Mouse (Mus musculus): ENCODE measurements around the gene Pcp4l1.
"Not testable (repeated sequence)": the region's sequence is repeated elsewhere in the genome, so short reads cannot be mapped to it uniquely, and the experiment has no call there.

The Pcp4l1 gene

GRCm38 (mm10) chr1:171189046-171189445, 7.0 kb downstream of the Pcp4l1 start:
- no peak for DNase-seq (ENCODE audit: low spot score in 2 of 2)

- DNase-seq (ENCODE audit: low spot score in 2 of 2): no peak
These were observed 8.0 kb downstream of the Pcp4l1 start for GRCm38 (mm10) chr1:171187851-171188700.

- DNase-seq (ENCODE audit: low spot score in 2 of 2): no peak
These were observed 10.4 kb downstream of the Pcp4l1 start for GRCm38 (mm10) chr1:171185655-171186054.

- no peak for DNase-seq (ENCODE audit: low spot score in 2 of 2)
These were observed 11.8 kb downstream of the Pcp4l1 start for GRCm38 (mm10) chr1:171184314-171184713.

GRCm38 (mm10) chr1:171183620-171184019, 12.4 kb downstream of the Pcp4l1 start:
- no peak for DNase-seq (ENCODE audit: low spot score in 2 of 2)

GRCm38 (mm10) chr1:171183025-171183424, 13.0 kb downstream of the Pcp4l1 start:
- no peak for DNase-seq (ENCODE audit: low spot score in 2 of 2)

- no peak for DNase-seq (ENCODE audit: low spot score in 2 of 2)
These were observed 16.4 kb downstream of the Pcp4l1 start for GRCm38 (mm10) chr1:171179487-171180171.

- no peak for DNase-seq (ENCODE audit: low spot score in 2 of 2)
These were observed 23.3 kb downstream of the Pcp4l1 start for GRCm38 (mm10) chr1:171172779-171173178.

GRCm38 (mm10) chr1:171171138-171171537, 24.9 kb downstream of the Pcp4l1 start:
- DNase-seq (ENCODE audit: low spot score in 2 of 2): no peak

- no peak for DNase-seq (ENCODE audit: low spot score in 2 of 2)
These were observed 26.2 kb downstream of the Pcp4l1 start for GRCm38 (mm10) chr1:171169913-171170312.

GRCm38 (mm10) chr1:171168906-171169305, 27.2 kb downstream of the Pcp4l1 start:
- no peak for DNase-seq (ENCODE audit: low spot score in 2 of 2)

- no peak for DNase-seq (ENCODE audit: low spot score in 2 of 2)
These were observed 30.3 kb downstream of the Pcp4l1 start for GRCm38 (mm10) chr1:171165629-171166345.

- no peak for DNase-seq (ENCODE audit: low spot score in 2 of 2)
These were observed 31.8 kb downstream of the Pcp4l1 start for GRCm38 (mm10) chr1:171164258-171164657.

- DNase-seq (ENCODE audit: low spot score in 2 of 2): no peak
These were observed 33.5 kb downstream of the Pcp4l1 start for GRCm38 (mm10) chr1:171162526-171162925.

GRCm38 (mm10) chr1:171159485-171159975, 36.5 kb downstream of the Pcp4l1 start:
- no peak for DNase-seq (ENCODE audit: low spot score in 2 of 2)

- no peak for DNase-seq (ENCODE audit: low spot score in 2 of 2)
These were observed 38.1 kb downstream of the Pcp4l1 start for GRCm38 (mm10) chr1:171157965-171158364.

- DNase-seq (ENCODE audit: low spot score in 2 of 2): peak in 1 of 2 experiments; percentile 27
These were observed 39.4 kb downstream of the Pcp4l1 start for GRCm38 (mm10) chr1:171156644-171157043.

GRCm38 (mm10) chr1:171151966-171152365, 44.1 kb downstream of the Pcp4l1 start:
- DNase-seq (ENCODE audit: low spot score in 2 of 2): no peak

GRCm38 (mm10) chr1:171150838-171151391, 45.2 kb downstream of the Pcp4l1 start:
- DNase-seq (ENCODE audit: low spot score in 2 of 2): peak; percentile 47 to 49

GRCm38 (mm10) chr1:171149974-171150760, 45.9 kb downstream of the Pcp4l1 start, which contains the start of the genes Sdhc and Mpz:
Gene Sdhc (minus strand): TSS chr1:171150603.
Gene Mpz (plus strand): TSS chr1:171150711.
- DNase-seq (ENCODE audit: low spot score in 2 of 2): peak; percentile 95 to 96

GRCm38 (mm10) chr1:171142981-171143380, 53.1 kb downstream of the Pcp4l1 start:
- not testable (repeated sequence) for DNase-seq (ENCODE audit: low spot score in 2 of 2)
